Mouse (Mus musculus): ENCODE measurements around the gene Slc47a2.
A peak's percentile ranks its signal among the peaks of the same experiment; 100 is the strongest.

Gene Slc47a2

GRCm38 (mm10) chr11:61342505-61343420, at the start of gene Slc47a2:
Gene Slc47a2 (minus strand): TSS chr11:61342860.
- no peak for DNase-seq (ENCODE audit: low spot score in 2 of 2)

GRCm38 (mm10) chr11:61388936-61389335, 46.3 kb upstream of the Slc47a2 start:
- DNase-seq (ENCODE audit: low spot score in 2 of 2) = no peak

DNA sequence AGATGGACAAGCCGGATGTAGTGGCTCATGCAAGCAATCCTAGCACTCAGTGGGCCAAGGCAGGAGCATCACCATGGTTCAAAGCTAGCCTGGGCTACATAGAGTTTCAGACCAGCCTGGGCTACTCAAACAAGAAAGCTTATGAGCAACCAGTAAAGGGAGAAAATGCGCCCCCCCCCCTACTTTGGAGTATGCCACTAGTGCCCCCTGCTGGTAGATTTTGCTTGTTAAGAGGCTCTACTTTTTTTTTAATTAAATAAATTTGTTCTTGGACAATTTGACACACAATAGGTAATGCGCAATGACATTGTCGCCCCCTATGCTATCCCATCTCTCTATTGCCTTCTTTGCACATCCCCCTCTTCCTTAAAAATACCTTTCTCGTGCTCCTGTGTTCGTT, 45.4 kb upstream of the Slc47a2 start:
- DNase-seq (ENCODE audit: low spot score in 2 of 2) = no peak

- no peak for DNase-seq (ENCODE audit: low spot score in 2 of 2)
Measured at GRCm38 (mm10) chr11:61387233-61387632, 44.6 kb upstream of the Slc47a2 start.

- no peak for DNase-seq (ENCODE audit: low spot score in 2 of 2)
Measured at GRCm38 (mm10) chr11:61385725-61386124, 43.1 kb upstream of the Slc47a2 start.

GRCm38 (mm10) chr11:61381272-61381671, 38.6 kb upstream of the Slc47a2 start:
- DNase-seq (ENCODE audit: low spot score in 2 of 2) = no peak

- no peak for DNase-seq (ENCODE audit: low spot score in 2 of 2)
Measured at GRCm38 (mm10) chr11:61378651-61379050, 36.0 kb upstream of the Slc47a2 start.

DNA sequence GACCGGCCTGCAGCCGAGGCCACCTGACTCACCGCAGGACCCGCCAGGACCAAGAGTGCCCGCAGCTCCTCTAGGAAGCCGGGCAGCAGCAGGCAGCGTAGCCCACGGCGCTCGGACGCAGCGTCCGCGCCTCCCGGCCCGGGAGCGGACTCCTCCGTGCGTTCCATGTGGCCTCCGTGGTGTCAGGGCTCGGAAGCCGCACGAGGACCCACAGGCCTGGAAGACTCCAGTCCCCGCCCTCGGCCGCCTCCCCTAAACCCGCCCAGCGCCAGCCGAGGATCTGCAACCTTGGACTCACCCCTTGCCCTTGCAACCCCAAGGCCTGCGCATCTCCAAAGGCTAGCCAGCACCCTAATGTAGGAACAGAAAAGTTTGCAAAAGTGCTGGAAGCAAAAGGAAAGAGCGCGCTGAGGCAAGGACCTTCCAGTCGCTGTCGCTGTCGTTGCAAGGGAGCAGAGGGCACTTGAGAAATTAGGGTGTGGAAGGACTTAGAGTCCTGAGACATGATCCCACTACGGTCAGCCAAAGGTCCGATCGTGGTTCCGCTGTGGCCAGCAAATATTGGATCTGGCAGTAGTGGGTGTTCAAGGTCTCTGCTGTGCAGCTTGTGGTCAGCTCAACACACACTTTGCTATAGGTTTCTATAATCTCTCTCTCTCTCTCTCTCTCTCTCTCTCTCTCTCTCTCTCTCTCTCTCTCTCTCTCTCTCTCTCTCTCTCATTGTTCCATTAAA, 35.4 kb upstream of the Slc47a2 start, which contains the start of gene Slc47a1:
TSS of gene Slc47a1 (minus strand) at position 465 of the 733 bp plus-strand sequence.
- no peak for DNase-seq (ENCODE audit: low spot score in 2 of 2)

GRCm38 (mm10) chr11:61368668-61369067, 26.0 kb upstream of the Slc47a2 start:
- DNase-seq (ENCODE audit: low spot score in 2 of 2) = no peak

DNA sequence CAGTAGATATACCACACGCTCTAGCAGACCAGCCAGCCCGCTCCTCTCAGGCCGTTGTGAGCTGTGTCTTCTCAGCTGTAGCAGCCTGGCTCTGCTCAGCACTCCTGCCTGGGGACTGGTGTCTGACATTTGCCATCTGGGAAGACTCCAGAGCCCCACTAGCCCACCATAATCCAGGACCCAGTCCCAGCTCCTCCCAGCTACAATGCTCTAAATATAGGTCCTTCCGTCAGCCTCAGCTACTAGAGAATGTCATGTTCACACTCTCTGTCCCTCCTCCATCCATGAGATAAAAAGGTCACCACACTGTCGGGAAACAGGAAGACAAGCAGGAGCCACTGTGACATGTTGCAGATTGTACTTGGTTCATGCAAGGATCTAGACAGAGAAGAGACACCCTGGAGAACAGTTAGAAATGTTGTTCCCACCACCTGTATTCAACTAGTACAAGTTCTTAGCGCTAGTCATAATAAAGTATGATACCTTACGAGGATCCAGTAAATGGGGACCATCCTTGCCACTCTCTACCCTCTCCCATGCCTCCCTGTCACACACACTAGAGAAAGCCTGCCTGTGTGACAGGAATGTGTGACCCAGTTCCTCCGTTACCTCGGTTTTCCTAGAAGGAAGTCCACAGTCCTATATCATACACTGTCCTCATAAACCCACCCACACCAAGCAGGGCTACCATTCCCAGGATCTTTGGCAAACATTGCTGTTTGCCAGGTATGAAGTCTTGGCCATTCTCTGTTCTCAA, 24.0 kb upstream of the Slc47a2 start:
- DNase-seq (ENCODE audit: low spot score in 2 of 2) = no peak

- DNase-seq (ENCODE audit: low spot score in 2 of 2) = no peak
Measured at GRCm38 (mm10) chr11:61365938-61366337, 23.3 kb upstream of the Slc47a2 start.

DNA sequence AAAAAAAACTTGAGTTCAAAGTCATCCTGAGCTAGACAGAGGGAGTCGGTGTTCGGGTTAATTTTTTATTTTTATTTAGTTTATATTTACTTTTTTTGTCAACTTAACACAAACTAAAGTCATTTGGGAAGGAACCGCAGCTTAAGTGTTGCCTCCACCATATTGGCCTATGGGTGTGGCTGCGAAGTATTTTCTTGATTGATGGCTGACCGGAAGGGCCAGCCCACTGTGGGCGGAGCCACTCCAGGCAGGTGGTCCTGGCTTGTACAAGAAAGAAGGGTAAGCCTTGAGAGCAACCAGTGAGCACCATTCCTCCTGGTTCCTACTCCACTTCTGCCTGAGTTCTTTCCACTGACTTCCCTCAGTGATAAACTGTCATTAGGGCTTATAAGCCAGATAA, 21.4 kb upstream of the Slc47a2 start:
- no peak for DNase-seq (ENCODE audit: low spot score in 2 of 2)

DNA sequence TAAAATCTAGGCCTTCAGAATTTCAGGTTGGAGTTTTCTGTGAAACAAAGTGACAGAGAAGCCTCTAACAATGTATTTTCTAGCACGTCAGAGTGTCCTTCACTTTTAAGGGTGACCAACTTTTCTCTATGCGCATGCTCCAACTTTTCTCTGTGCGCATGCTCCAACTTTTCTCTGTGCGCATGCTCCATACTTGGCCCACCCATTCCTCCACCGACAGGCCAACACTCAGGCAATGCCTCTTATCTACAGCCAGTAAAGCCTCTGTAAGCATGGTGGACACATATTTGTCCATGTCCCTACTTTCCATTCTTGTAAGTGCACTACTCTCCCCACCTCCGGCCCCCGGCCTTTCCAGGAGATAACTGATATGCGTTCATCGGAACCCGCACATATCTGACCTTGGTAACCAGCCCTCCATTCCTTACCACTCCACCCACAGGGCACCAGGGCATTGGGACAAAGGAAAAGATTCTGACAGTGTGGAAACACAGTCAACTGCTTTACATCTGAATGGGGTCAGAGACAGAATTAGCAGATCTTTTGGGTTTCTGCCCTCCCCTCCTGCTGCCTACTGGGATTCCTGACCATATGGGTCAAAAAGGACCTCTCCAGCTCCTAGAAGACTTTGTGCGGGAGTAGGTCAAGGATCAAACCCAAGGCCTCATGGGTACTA, 19.0 kb upstream of the Slc47a2 start:
- no peak for DNase-seq (ENCODE audit: low spot score in 2 of 2)

DNA sequence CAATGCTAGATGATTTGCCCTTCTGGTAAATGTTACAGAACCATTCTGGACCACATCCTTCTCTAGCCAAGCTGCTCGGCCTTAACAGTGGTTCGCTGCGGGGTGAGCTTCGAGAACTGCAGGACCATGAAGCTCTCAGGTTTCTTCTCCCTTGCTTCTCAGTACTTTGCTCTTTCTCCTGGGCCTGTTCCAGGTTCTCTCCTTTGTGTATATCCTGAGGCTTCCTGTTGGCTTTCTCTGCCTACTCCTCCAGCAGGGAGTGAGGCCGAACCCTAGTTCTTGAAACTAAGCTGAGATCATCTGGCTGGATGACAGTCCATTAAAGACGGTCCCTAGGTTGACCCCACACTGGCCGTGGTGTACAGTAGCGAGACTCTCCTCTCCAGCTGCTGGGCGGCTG, 13.9 kb upstream of the Slc47a2 start:
- no peak for DNase-seq (ENCODE audit: low spot score in 2 of 2)

- no peak for DNase-seq (ENCODE audit: low spot score in 2 of 2)
Measured at GRCm38 (mm10) chr11:61356111-61356510, 13.5 kb upstream of the Slc47a2 start.

DNA sequence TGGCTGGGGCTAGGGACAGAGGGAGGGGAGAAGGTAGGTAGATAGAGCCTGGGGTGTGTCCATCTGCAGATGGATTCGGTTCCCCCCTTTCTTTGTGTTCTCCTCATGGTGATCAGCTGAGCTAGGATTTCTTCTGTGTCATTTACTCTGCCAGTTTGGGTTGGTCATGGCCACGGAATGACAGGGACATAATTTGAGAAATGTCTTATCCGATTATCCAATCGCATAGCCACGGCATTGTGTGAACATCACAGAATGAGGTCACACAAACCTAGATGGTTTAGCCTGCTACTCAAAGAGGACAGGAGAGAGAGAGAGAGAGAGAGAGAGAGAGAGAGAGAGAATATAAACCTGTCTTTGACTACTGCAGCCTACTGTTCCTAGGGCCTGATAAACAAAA, 12.7 kb upstream of the Slc47a2 start:
- no peak for DNase-seq (ENCODE audit: low spot score in 2 of 2)

DNA sequence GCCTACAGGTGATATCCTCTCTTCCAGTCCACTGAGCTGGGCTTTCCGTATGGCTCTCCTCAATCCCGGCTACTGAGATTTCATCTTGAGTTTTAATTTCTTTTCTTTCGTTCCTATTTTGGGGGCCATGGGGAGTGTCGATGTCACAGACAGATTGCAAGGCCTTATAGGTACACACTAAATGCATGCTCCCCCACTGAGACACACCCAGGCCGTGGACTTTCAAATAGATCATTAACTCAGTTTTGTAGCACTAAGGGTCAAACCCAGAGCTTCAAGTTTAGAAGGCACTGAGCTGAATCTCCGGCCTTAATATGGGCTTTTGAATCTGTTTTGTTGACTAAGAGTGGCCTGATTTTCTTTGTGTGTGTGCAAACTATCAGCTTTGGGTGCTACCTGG, 11.7 kb upstream of the Slc47a2 start:
- no peak for DNase-seq (ENCODE audit: low spot score in 2 of 2)

GRCm38 (mm10) chr11:61353038-61353437, 10.4 kb upstream of the Slc47a2 start:
- DNase-seq (ENCODE audit: low spot score in 2 of 2) = no peak

- DNase-seq (ENCODE audit: low spot score in 2 of 2) = no peak
Measured at GRCm38 (mm10) chr11:61352138-61352651, 9.5 kb upstream of the Slc47a2 start.

DNA sequence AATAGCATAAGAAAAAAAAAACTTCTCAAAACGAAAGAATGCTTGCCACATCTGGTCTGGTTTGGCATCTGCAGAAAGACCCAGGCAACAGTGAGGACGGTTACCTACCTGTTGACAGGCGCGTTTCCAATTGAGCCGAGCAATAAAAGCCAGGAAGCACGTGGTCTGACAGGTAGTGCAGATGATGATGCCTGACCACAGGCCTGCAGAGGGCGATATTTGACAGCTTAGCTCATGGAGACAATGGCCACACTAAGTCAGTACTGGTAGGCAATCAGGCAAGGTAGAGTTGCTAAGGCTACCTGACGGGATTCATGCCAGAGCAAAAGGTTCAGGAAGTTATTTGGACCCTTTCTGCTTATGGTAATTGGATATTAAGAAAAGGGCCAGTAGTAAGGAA, 6.7 kb upstream of the Slc47a2 start:
- peak in 1 of 2 experiments; percentile 23 for DNase-seq (ENCODE audit: low spot score in 2 of 2)

- no peak for DNase-seq (ENCODE audit: low spot score in 2 of 2)
Measured at GRCm38 (mm10) chr11:61346133-61346532, 3.5 kb upstream of the Slc47a2 start.
